Mouse (Mus musculus) heart, adult 11 months (tissue): ENCODE measurements around the gene Cyp8b1.
A peak's percentile ranks its signal among the peaks of the same experiment; 100 is the strongest.

Experiments used
- DNase-seq: peaks from one replicate; pipeline ENCODE4 v3.0.0; 2022

The Cyp8b1 gene

GRCm38 (mm10) chr9:121914226-121914757 lies 1.8 kb downstream of the Cyp8b1 start:
- no peak for DNase-seq

- DNase-seq: no peak
Observed at GRCm38 (mm10) chr9:121912786-121913185, 3.3 kb downstream of the Cyp8b1 start.

GRCm38 (mm10) chr9:121911196-121911595 lies 4.9 kb downstream of the Cyp8b1 start:
- DNase-seq: peak; percentile 83

- DNase-seq: peak; percentile 87
Observed at GRCm38 (mm10) chr9:121909635-121910034, 6.5 kb downstream of the Cyp8b1 start.

- DNase-seq: peak; percentile 69
Observed at GRCm38 (mm10) chr9:121908321-121908720, 7.8 kb downstream of the Cyp8b1 start.

- peak; percentile 78 for DNase-seq
Observed at GRCm38 (mm10) chr9:121907356-121908070, 8.6 kb downstream of the Cyp8b1 start.

- peak; percentile 70 for DNase-seq
Observed at GRCm38 (mm10) chr9:121906456-121906855, 9.6 kb downstream of the Cyp8b1 start.

GRCm38 (mm10) chr9:121905556-121906185 lies 10.4 kb downstream of the Cyp8b1 start:
- peak; percentile 76 for DNase-seq

- DNase-seq: no peak
Observed at GRCm38 (mm10) chr9:121904946-121905345, 11.2 kb downstream of the Cyp8b1 start.

GRCm38 (mm10) chr9:121904319-121904718 lies 11.8 kb downstream of the Cyp8b1 start:
- DNase-seq: no peak

GRCm38 (mm10) chr9:121903476-121904305 lies 12.4 kb downstream of the Cyp8b1 start:
- peak; percentile 96 for DNase-seq

GRCm38 (mm10) chr9:121901710-121902700 lies 14.1 kb downstream of the Cyp8b1 start:
- peak; percentile 91 for DNase-seq

- peak; percentile 86 for DNase-seq
Observed at GRCm38 (mm10) chr9:121900282-121900855, 15.7 kb downstream of the Cyp8b1 start.

GRCm38 (mm10) chr9:121899306-121899705 lies 16.8 kb downstream of the Cyp8b1 start:
- peak; percentile 70 for DNase-seq

- peak; percentile 94 for DNase-seq
Observed at GRCm38 (mm10) chr9:121898245-121898644, 17.9 kb downstream of the Cyp8b1 start, which contains the start of gene Ackr2. TSS of gene Ackr2 (plus strand) at chr9:121898355.

- DNase-seq: peak; percentile 88
Observed at GRCm38 (mm10) chr9:121896820-121897219, 19.3 kb downstream of the Cyp8b1 start.

GRCm38 (mm10) chr9:121895392-121895993 lies 20.6 kb downstream of the Cyp8b1 start:
- DNase-seq: peak; percentile 96

- peak; percentile 96 for DNase-seq
Observed at GRCm38 (mm10) chr9:121894447-121894846, 21.7 kb downstream of the Cyp8b1 start.

GRCm38 (mm10) chr9:121892057-121892687 lies 23.9 kb downstream of the Cyp8b1 start:
- DNase-seq: peak; percentile 92

GRCm38 (mm10) chr9:121891301-121891700 lies 24.8 kb downstream of the Cyp8b1 start:
- peak; percentile 93 for DNase-seq
